8 mouse cellular contexts compared by ENCODE assay signal in the genomic region with DNA sequence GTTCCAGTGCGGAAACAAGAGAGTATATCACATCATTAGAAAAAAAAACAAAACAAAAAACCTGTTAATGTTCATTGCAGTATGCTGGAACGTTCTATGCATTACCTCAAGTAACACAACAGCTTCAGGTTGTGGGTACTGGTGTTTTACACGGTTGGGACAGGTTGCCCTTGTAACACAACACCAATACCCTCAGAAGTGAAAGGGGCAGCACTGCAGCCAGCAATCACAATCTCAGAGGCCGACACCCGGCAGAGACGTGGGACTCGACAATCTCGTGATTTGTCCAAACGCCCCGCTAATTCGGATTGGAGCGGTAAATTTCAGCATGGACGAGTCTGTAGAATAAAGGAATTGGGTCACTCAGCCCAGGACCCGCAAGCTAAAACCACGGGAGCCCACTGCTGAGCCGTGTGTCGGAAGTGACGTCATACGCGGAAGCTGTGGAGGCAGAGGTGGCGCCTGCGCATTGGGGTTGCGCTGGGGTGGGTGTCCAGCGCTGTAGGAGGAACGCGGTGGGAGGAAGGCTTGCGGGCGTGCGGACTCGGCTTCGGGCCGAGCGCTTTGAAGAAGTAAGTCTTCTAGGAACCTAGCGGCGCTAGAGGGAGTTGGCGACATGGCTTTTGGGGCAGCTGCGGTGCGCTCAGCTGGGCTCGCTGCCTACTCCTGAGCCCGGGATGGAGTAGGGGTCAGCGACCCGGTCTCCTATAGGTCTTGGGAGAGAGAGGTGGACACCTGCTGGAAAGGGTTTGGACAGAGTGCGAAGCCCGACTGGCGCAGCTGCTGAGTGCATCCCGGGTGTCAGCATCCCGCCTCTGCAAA. TPM values are rescaled to one million over a fixed set of nuclear protein-coding genes. Genes with fewer than 3 reads are reported as not detected.
DNase-seq lines count a peak whose midpoint lies in the region; ATAC-seq lines count a peak whose summit lies in the region.

A gene (plus strand): TSS at position 472 of the 822 bp plus-strand sequence.

- H3K4me3 ChIP-seq in intestine, embryonic 14.5 days (ENCODE audit: low read depth, low read length), result peak within 1 kb of the TSS; percentile 88

- H3K4me1 ChIP-seq in intestine, embryonic 14.5 days (replicated peaks; ENCODE audit: control insufficient read depth, insufficient read depth, low read length), result 0 out of 2 replicates have a peak, but pooled peaks cover 4% of the 10 kb centered on the region

- peak within 1 kb of the TSS; percentile 74 for H3K9ac ChIP-seq in intestine, embryonic 14.5 days (ENCODE audit: low read length)

- H3K36me3 ChIP-seq in intestine, embryonic 14.5 days (ENCODE audit: control insufficient read depth, insufficient read depth, low read length), result no peaks in the 10 kb centered on the region

- WGBS in intestine, embryonic 14.5 days, result 1% methylated on average over 47 of the region's 47 CpGs

- peak; percentile 99 for ATAC-seq in intestine, embryonic 14.5 days (replicated peaks; ENCODE audit: low FRiP score, low TSS enrichment, low read depth)

- DNase-seq in adipocyte (ENCODE audit: low spot score), result peak; percentile 96
- DNase-seq in embryo, embryonic 10 days (ENCODE audit: low spot score), result peak; percentile 99
- DNase-seq in gastrocnemius, postnatal 14 days, result peak; percentile 95
- peak; percentile 98 for DNase-seq in intestine, embryonic 14.5 days (ENCODE audit: low spot score)
- DNase-seq in left cerebral cortex, postnatal 14 days (ENCODE audit: low spot score in 2 of 2), result peak; percentile 96
- peak; percentile 98 for DNase-seq in mesoderm, embryonic 11.5 days (ENCODE audit: low read depth, low spot score)
- peak; percentile 91 to 94 for DNase-seq in right cerebral cortex, postnatal 36 days (ENCODE audit: low spot score in 2 of 2)
- peak; percentile 94 for DNase-seq in yolk sac, embryonic 10.5 days (ENCODE audit: low spot score)

- intact Hi-C loops in gastrocnemius, postnatal 14 days (cut with DNase I; ENCODE audit: low total_unique reads), result no loop called here
- intact Hi-C loops in left cerebral cortex, postnatal 14 days (cut with DNase I), result no loop called here

- no peaks in the 10 kb centered on the region for H3K27me3 ChIP-seq in intestine, embryonic 14.5 days (replicated peaks; ENCODE audit: control insufficient read depth, insufficient read depth, low read length)

- H3K4me2 ChIP-seq in intestine, embryonic 14.5 days (ENCODE audit: low read length), result peak within 1 kb of the TSS; percentile 74

- H3K9me3 ChIP-seq in intestine, embryonic 14.5 days (ENCODE audit: control insufficient read depth, low read length), result no peaks in the 10 kb centered on the region

- H3K27ac ChIP-seq in intestine, embryonic 14.5 days (ENCODE audit: low read depth), result peak within 1 kb of the TSS; percentile 82

RNA-seq across cellular contexts. Expression of the gene that starts here (rescaled TPM):
- under 1 TPM; 0.41 to 0.44 TPM for total RNA-seq in gastrocnemius, postnatal 14 days (2021)
- polyA plus RNA-seq in intestine, embryonic 14.5 days (2014; fragmentation: Nextera tagmentation; extraction: Ambion mirVana), result 1.4 and 1.7 TPM in 2 replicates
- total RNA-seq in left cerebral cortex, postnatal 14 days (2021), result 10 to 100 TPM; 13.0 to 13.5 TPM

Comparison
In these comparisons a context has a peak if more than half of its experiments do, and no peak if none do; other contexts are left out.
1. Peak in every context shown above with its lines: DNase-seq, ATAC-seq, H3K4me3 ChIP-seq and H3K27ac ChIP-seq.
2. RNA of the gene that starts here (total RNA-seq): 13.0 to 13.5 TPM in left cerebral cortex, postnatal 14 days; 0.41 to 0.44 TPM in gastrocnemius, postnatal 14 days; every median in the first group is over 4 times any median in the second.
3. Peak in DNase-seq in gastrocnemius, postnatal 14 days; RNA of the gene not detected or under 1 TPM.